Mouse (Mus musculus) macrophage (primary cell): ENCODE data around the gene Klhl25. TPM values are rescaled to one million over a fixed set of nuclear protein-coding genes. Genes with fewer than 3 reads are reported as not detected.
"Not testable (repeated sequence)": the region's sequence is repeated elsewhere in the genome, so short reads cannot be mapped to it uniquely, and the experiment has no call there.

Experiments
- H3K27ac ChIP-seq: fragments of 350-480 bp; formaldehyde crosslinking; 2 replicates; pipeline ENCODE4 v1.9.0; 2021
- H3K36me3 ChIP-seq: fragments of 350-480 bp; formaldehyde crosslinking; 2 replicates; pipeline ENCODE4 v1.9.0; 2021; ENCODE audit errors: inconsistent target
- H3K4me3 ChIP-seq: fragments of 350-480 bp; formaldehyde crosslinking; 2 replicates; pipeline ENCODE4 v1.9.0; 2021; ENCODE audit errors: inconsistent target
- H3K79me2 ChIP-seq: fragments of 350-480 bp; formaldehyde crosslinking; 2 replicates; pipeline ENCODE4 v1.9.0; 2021; ENCODE audit errors: inconsistent target
- WGBS: methylation state at CpG from one replicate; pipeline ENCODE4 v1.1.7; 2026; ENCODE audit warnings: inconsistent platforms; ENCODE audit not compliant: missing documents; 5-methylcytosine and 5-hydroxymethylcytosine counted together
- polyA plus RNA-seq: library from polyadenylated mRNA; stranded (reverse); fragments of 250-400 nt; gene quantifications from 3 replicates; pipeline ENCODE4 v1.2.4, GENCODE M21; 2018; ENCODE audit warnings: inconsistent platforms

Gene Klhl25
- polyA plus RNA-seq, 1 experiment from 2014 or later: 4.5 TPM

- Histone ChIP-seq H3K27ac (no peak overlapping the region), H3K36me3 (no peaks in the 10 kb centered on the region), H3K79me2 (no peaks in the 10 kb centered on the region), H3K4me3 (no peak overlapping the region)
- 67% methylated on average over 8 of the region's 8 CpGs for WGBS
These were observed 62.5 kb downstream of the Klhl25 start for GRCm38 (mm10) chr7:75910652-75911035.

- Histone ChIP-seq H3K27ac (no peak overlapping the region), H3K4me3 (no peak overlapping the region), H3K79me2 (no peaks in the 10 kb centered on the region), H3K36me3 (no peaks in the 10 kb centered on the region)
- WGBS: 11% methylated on average over 7 of the region's 7 CpGs
These were observed 65.8 kb downstream of the Klhl25 start for GRCm38 (mm10) chr7:75913952-75914351.

GRCm38 (mm10) chr7:75915550-75915949, 67.4 kb downstream of the Klhl25 start:
- H3K4me3 ChIP-seq, H3K79me2 ChIP-seq, H3K27ac ChIP-seq, H3K36me3 ChIP-seq: not testable (repeated sequence)
- WGBS: 54% methylated on average over 3 of the region's 3 CpGs

GRCm38 (mm10) chr7:75917662-75918061, 69.6 kb downstream of the Klhl25 start:
- no peak overlapping the region for H3K4me3 ChIP-seq
- H3K79me2 ChIP-seq: no peaks in the 10 kb centered on the region
- 97% methylated on average over 4 of the region's 4 CpGs for WGBS
- no peak overlapping the region for H3K27ac ChIP-seq
- H3K36me3 ChIP-seq: no peaks in the 10 kb centered on the region

- 35% methylated on average over 2 of the region's 3 CpGs for WGBS
- H3K79me2 ChIP-seq, H3K27ac ChIP-seq, H3K4me3 ChIP-seq, H3K36me3 ChIP-seq: not testable (repeated sequence)
These were observed 71.6 kb downstream of the Klhl25 start for GRCm38 (mm10) chr7:75919745-75920144.
